Mouse (Mus musculus) MEL (cell line): ENCODE measurements at regions not wholly inside any gene's neighbourhood (a gene's known extent, or its start where the extent isn't known, plus 50 kb on each side); places are given as distances from the start of the nearest gene placed in this dataset.

Experiments used
- DNase-seq: peaks from one replicate; pipeline ENCODE4 v3.0.0; 2011; ENCODE audit warnings: low read depth, low spot score
- H3K27ac ChIP-seq: 2 replicates; pipeline ENCODE4 v1.5.1; 2012; ENCODE audit warnings: low read depth, mild to moderate bottlenecking, control low read depth, low read length, moderate library complexity; ENCODE audit not compliant: control insufficient read depth
- H3K27me3 ChIP-seq, 2 experiments: fragments of 150-350 bp in 1 of 2; sonication (generic) in 1 of 2; 2 replicates each; pipeline ENCODE4 v1.6.1; 2012; ENCODE audit warnings: low read length in 2 of 2, mild to moderate bottlenecking in 2 of 2, improper control_type of control experiment in 1 of 2, moderate library complexity in 1 of 2; ENCODE audit not compliant: insufficient read depth in 2 of 2, control insufficient read depth in 1 of 2
- H3K36me3 ChIP-seq, 2 experiments: 2 replicates each; pipeline ENCODE4 v1.6.1; 2012 to 2014; ENCODE audit warnings: low read length in 2 of 2, improper control_type of control experiment in 1 of 2, inconsistent platforms in 1 of 2, mild to moderate bottlenecking in 1 of 2; ENCODE audit not compliant: insufficient read depth in 2 of 2, control insufficient read depth in 1 of 2
- H3K4me1 ChIP-seq, 2 experiments: fragments of 150-350 bp in 1 of 2; sonication (generic) in 1 of 2; 2 replicates each; pipeline ENCODE4 v1.6.1; 2012; ENCODE audit warnings: low read length in 2 of 2, improper control_type of control experiment in 1 of 2, mild to moderate bottlenecking in 1 of 2; ENCODE audit not compliant: insufficient read depth in 2 of 2, control insufficient read depth in 1 of 2
- H3K4me3 ChIP-seq, 2 experiments: fragments of 150-350 bp in 1 of 2; sonication (generic) in 1 of 2; 2 replicates each; pipeline ENCODE4 v1.5.1; 2012; ENCODE audit warnings: low read depth in 2 of 2, low read length in 2 of 2, mild to moderate bottlenecking in 2 of 2, moderate library complexity in 2 of 2, control low read depth in 1 of 2, improper control_type of control experiment in 1 of 2; ENCODE audit not compliant: control insufficient read depth in 1 of 2, insufficient read depth in 1 of 2
- H3K79me2 ChIP-seq: 2 replicates; pipeline ENCODE4 v1.6.1; 2012; ENCODE audit warnings: mild to moderate bottlenecking, low read length, moderate library complexity; ENCODE audit not compliant: control insufficient read depth, poor library complexity, insufficient read depth
- H3K9ac ChIP-seq: 2 replicates; pipeline ENCODE4 v1.6.1; 2012; ENCODE audit warnings: low read depth, mild to moderate bottlenecking, control low read depth, low read length, moderate library complexity; ENCODE audit not compliant: control insufficient read depth, poor library complexity, severe bottlenecking
- H3K9me3 ChIP-seq: fragments of 150-350 bp; sonication (generic); replicated peaks from 2 replicates; pipeline ENCODE4 v1.6.1; 2012; ENCODE audit warnings: mild to moderate bottlenecking, low read length, improper control_type of control experiment, moderate library complexity; ENCODE audit not compliant: insufficient read depth
- CTCF ChIP-seq, 3 experiments: IDR thresholded peaks in 2 of 3; conservative IDR thresholded peaks in 1 of 3; 2 replicates each; pipeline ENCODE4 v1.5.1; 2011 to 2012; ENCODE audit warnings: low read length in 3 of 3, low read depth in 2 of 3, mild to moderate bottlenecking in 2 of 3, improper control_type of control experiment in 1 of 3, inconsistent platforms in 1 of 3, mixed read lengths in 1 of 3, moderate library complexity in 1 of 3; ENCODE audit not compliant: control insufficient read depth in 1 of 3, insufficient read depth in 1 of 3, poor library complexity in 1 of 3, severe bottlenecking in 1 of 3
- HCFC1 ChIP-seq: IDR thresholded peaks from 2 replicates; pipeline ENCODE4 v1.6.1; 2012; ENCODE audit warnings: low read depth, mild to moderate bottlenecking, inconsistent platforms, low read length, improper control_type of control experiment, moderate library complexity
- MAFK ChIP-seq: IDR thresholded peaks from 2 replicates; pipeline ENCODE4 v1.6.1; 2011; ENCODE audit warnings: low read depth, mild to moderate bottlenecking, low read length, improper control_type of control experiment, borderline replicate concordance
- MAX ChIP-seq: IDR thresholded peaks from 2 replicates; pipeline ENCODE4 v1.6.1; 2011; ENCODE audit warnings: low read length, improper control_type of control experiment
- MAZ ChIP-seq: IDR thresholded peaks from 2 replicates; pipeline ENCODE4 v1.6.1; 2012; ENCODE audit warnings: low read depth, mild to moderate bottlenecking, inconsistent platforms, low read length, improper control_type of control experiment
- MYB ChIP-seq: IDR thresholded peaks from 2 replicates; pipeline ENCODE4 v1.6.1; 2011; ENCODE audit warnings: mild to moderate bottlenecking, low read depth, low read length, improper control_type of control experiment
- MYC ChIP-seq: IDR thresholded peaks from 2 replicates; pipeline ENCODE4 v1.6.1; 2011; ENCODE audit warnings: low read depth, mild to moderate bottlenecking, low read length, improper control_type of control experiment, moderate library complexity
- NRF1 ChIP-seq: IDR thresholded peaks from 2 replicates; pipeline ENCODE4 v1.6.1; 2014; ENCODE audit warnings: low read depth, mild to moderate bottlenecking, inconsistent platforms, low read length, improper control_type of control experiment, moderate library complexity; ENCODE audit not compliant: poor library complexity, insufficient read depth, severe bottlenecking
- POLR2AphosphoS5 ChIP-seq: IDR thresholded peaks from 2 replicates; pipeline ENCODE4 v1.6.1; 2012; ENCODE audit warnings: low read depth, borderline replicate concordance, mild to moderate bottlenecking, inconsistent platforms, low read length, moderate library complexity, mixed read lengths
- RAD21 ChIP-seq: IDR thresholded peaks from 2 replicates; pipeline ENCODE4 v1.6.1; 2011; ENCODE audit warnings: mild to moderate bottlenecking, low read depth, low read length, improper control_type of control experiment
- RCOR1 ChIP-seq: IDR thresholded peaks from 2 replicates; pipeline ENCODE4 v1.6.1; 2012; ENCODE audit warnings: low read depth, mild to moderate bottlenecking, inconsistent platforms, low read length, improper control_type of control experiment
- TAL1 ChIP-seq: IDR thresholded peaks from 2 replicates; pipeline ENCODE4 v1.6.1; 2012; ENCODE audit warnings: mild to moderate bottlenecking, inconsistent platforms, low read length, moderate library complexity, mixed read lengths
- UBTF ChIP-seq: IDR thresholded peaks from 2 replicates; pipeline ENCODE4 v1.6.1; 2012; ENCODE audit warnings: low read depth, mild to moderate bottlenecking, inconsistent platforms, low read length, improper control_type of control experiment, moderate library complexity, borderline replicate concordance; ENCODE audit not compliant: insufficient read depth
- ZKSCAN1 ChIP-seq: IDR thresholded peaks from 2 replicates; pipeline ENCODE4 v1.6.1; 2012; ENCODE audit warnings: low read depth, mild to moderate bottlenecking, inconsistent platforms, low read length, improper control_type of control experiment, moderate library complexity
- ZMIZ1 ChIP-seq: IDR thresholded peaks from 2 replicates; pipeline ENCODE4 v1.6.1; 2012; ENCODE audit warnings: low read depth, mild to moderate bottlenecking, inconsistent platforms, low read length, improper control_type of control experiment, moderate library complexity

DNA sequence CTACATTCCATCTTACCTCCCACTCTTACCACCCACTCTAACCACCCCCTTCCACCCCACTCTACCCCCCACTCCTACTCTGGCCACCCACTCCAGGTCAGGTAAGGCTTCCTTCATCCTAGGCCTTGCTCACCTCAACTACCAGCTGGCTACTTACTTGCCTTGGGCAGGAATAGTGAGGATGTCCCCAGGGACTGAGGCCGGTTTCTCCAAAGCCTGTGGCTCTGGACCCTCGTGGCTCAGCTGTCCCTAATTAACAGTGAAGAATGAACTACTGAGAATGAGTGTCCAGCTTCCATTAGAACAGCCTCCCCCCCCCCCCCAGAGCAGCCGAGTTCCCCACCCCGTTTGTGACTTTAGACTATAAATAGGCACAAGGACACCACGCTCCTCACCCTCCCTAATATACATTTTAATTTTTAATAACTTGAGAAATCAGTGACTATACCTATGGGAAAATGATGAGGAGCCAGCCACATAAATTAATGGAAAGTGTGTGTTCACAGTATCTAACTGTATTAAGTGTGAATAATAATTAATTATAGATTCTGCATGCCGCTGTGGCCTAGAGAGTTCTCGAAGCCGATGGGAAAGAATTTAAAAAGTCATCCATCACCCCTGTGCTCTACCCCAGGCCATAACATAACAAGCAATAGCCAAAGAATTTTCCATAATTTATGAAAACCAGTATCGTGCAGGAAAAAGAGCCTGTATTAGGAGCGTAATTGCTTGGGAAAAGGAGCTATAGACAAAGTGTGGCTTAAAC, 195.7 kb upstream of the Zfp618 start:
- Histone ChIP-seq H3K27ac (no peak overlapping the region), H3K36me3 (no peaks in the 10 kb centered on the region), H3K79me2 (no peaks in the 10 kb centered on the region), H3K4me1 (no peaks in the 10 kb centered on the region), H3K27me3 (no peaks in the 10 kb centered on the region), H3K9me3 (no peaks in the 10 kb centered on the region), H3K9ac (no peak overlapping the region), H3K4me3 (no peak overlapping the region)
- TF ChIP-seq POLR2AphosphoS5 (no peak), MAFK (no peak), RAD21 (no peak), MYC (no peak), TAL1 (no peak), ZMIZ1 (no peak), HCFC1 (no peak), MYB (no peak), CTCF (IDR thresholded peaks at IDR 0.05 in 2 of 3, conservative IDR thresholded peaks at IDR 0.05 in 1 of 3; ENCODE audit: control insufficient read depth in 1 of 3, insufficient read depth in 1 of 3, low read depth in 2 of 3, low read length in 3 of 3, poor library complexity in 1 of 3, severe bottlenecking in 1 of 3) (no peak)
- DNase-seq: no peak

DNA sequence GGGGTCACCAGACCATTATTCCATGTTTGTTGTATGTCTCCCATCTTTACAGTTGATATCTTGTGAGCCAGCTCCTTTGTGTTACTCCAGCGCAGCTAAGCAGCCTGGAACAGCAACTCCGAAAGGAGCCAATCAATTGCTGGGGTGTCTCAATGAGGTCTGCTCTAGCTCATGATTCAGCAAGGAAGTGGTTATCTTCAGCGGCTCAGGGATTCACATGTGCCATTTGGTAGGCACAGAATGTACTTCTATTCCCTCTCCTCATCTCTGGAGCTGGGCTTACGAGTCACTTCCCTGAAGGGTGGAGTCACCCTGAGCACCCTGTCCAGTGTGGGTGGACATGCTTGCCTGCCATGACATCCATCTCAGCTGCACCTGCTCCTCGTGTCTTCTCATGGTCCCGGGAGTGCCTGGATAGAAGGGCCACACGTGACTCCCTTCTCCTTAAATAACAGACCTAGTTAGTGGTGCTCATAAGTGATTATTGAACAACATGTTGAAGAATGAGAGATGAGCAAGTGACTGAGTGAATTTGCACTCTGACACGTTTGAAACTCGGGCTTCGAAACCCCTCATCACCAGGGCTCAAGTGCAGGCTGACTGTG, 190.3 kb upstream of the Zfp618 start:
- no peaks in the 10 kb centered on the region for H3K9me3 ChIP-seq
- no peak overlapping the region for H3K4me3 ChIP-seq
- no peak overlapping the region for H3K27ac ChIP-seq
- H3K4me1 ChIP-seq: no peaks in the 10 kb centered on the region
- H3K9ac ChIP-seq: no peak overlapping the region
- H3K79me2 ChIP-seq: no peaks in the 10 kb centered on the region
- no peak for DNase-seq
- no peaks in the 10 kb centered on the region for H3K36me3 ChIP-seq
- no peaks in the 10 kb centered on the region for H3K27me3 ChIP-seq
- TF ChIP-seq MAX (no peak), NRF1 (no peak), MAFK (no peak), RCOR1 (no peak), MAZ (no peak), ZKSCAN1 (no peak), MYC (no peak), UBTF (no peak)
- TF ChIP-seq, all 39 proteins: peak for 0
